Mouse (Mus musculus): ENCODE results near the gene Ace.

DNA sequence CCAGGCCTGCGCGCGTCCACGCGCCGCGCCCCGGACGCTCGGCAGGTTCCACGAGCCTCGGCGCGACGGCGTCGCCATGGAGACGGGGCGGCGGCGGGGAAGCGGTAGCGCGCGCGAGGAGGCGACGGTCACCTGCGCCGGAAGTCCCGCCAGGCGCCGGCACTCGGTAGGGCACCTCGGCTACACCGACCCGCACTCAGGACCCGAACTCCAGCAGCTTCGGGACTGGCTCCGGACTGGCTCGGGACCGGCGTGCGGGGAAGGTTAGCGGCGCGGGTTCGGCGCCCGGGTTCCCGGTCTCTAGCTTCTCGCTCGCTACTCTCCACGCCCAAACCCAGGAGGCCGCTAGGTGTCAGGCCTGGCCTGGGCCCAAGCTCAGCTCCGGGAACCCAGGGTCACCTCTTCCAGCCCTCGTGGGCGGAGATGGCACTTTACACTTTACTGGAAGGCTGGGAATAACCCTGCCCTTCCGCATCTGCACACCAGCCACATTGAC, 23.6 kb upstream of the Ace start:
- TF ChIP-seq CTCF (IDR thresholded peaks at IDR 0.05; ENCODE audit: insufficient read depth, low read depth, low read length) (0 out of 2 replicates have a peak, but pooled peaks have one; percentile 21), POLR2A (IDR thresholded peaks at IDR 0.05; ENCODE audit: insufficient read depth, low read depth, low read length) (no peak; the same call in 1 of the 2 replicates)

Data from olfactory bulb, adult 2 months (tissue).